Mouse (Mus musculus) stomach, postnatal 0 days (tissue): ENCODE results near the gene Dnm3.

ENCODE experiments used
- CTCF ChIP-seq: IDR thresholded peaks from 2 replicates; pipeline ENCODE4 v1.5.1; 2016; ENCODE audit warnings: antibody characterized with exemption, low read depth, mild to moderate bottlenecking, moderate library complexity
- EP300 ChIP-seq: optimal IDR thresholded peaks from 2 replicates; pipeline ENCODE3; 2016; ENCODE audit warnings: antibody characterized with exemption

- TF ChIP-seq EP300, result no peak
- TF ChIP-seq CTCF, result peak; percentile 31
These were observed 296.5 kb downstream of the Dnm3 start for GRCm38 (mm10) chr1:162181187-162181975.
